Mouse (Mus musculus): ENCODE results near the gene Phrf1. TPM values are rescaled to one million over a fixed set of nuclear protein-coding genes. Genes with fewer than 3 reads are reported as not detected.

The Phrf1 gene
- polyA plus RNA-seq, 1 experiment from 2014 or later = 72.1 TPM

DNA sequence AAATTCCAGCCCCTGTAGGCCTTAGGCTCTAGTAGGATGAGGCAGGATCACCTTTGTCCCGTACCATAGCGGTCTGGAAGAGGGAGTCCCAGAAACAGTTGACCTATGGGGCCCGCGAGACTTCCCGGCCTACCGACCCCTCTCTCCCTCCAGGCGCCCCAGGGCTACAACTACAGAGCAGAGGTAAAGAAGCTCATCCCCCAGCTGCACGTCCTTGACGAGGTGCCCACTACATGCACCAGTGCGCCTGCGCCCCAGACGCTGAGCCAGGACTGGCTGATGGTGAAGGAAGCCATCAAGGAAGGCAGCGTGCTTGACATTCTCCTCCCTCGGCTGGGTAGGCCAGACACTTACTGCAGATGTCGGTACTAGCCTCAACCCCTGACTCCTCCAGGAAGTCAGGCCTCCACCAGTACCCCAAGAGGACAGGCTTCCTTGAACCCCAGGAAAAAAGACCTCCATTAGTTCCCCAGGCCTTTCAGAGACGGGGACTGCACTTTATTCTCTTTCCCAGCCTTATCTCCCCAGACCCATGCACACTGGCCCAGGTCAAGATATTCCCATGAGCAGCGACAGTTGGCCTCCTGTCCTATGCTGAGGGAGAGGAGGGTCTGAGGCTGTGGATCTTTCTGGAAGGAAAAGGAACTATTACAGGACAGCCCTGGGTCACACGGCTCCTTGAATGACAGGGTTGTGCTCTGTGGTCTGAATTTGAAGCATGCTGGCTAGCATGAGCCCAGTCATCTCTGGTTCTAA lies 22.2 kb upstream of the Phrf1 start:
- H3K36me3 ChIP-seq (ENCODE audit: control insufficient read depth, insufficient read depth, low read length) = no peaks in the 10 kb centered on the region
- WGBS = 90% methylated on average over 18 of the region's 18 CpGs

GRCm38 (mm10) chr7:141209526-141209925 lies 19.1 kb upstream of the Phrf1 start:
- Histone ChIP-seq H3K4me3 (ENCODE audit: low read depth, low read length) (no peak overlapping the region), H3K4me1 (ENCODE audit: control insufficient read depth, insufficient read depth, low read length) (no peaks in the 10 kb centered on the region), H3K27me3 (ENCODE audit: control insufficient read depth, insufficient read depth, low read length) (no peaks in the 10 kb centered on the region), H3K4me2 (replicated peaks; ENCODE audit: low read depth, low read length) (no peak overlapping the region), H3K36me3 (ENCODE audit: control insufficient read depth, insufficient read depth, low read length) (no peaks in the 10 kb centered on the region), H3K9ac (replicated peaks; ENCODE audit: low read depth, low read length) (no peak overlapping the region), H3K27ac (ENCODE audit: low read length) (no peak overlapping the region), H3K9me3 (ENCODE audit: control insufficient read depth, low read depth, low read length) (no peaks in the 10 kb centered on the region)
- 75% methylated on average over 3 of the region's 3 CpGs for WGBS
- peak; percentile 2; the same call in 1 of the 2 replicates for ATAC-seq (ENCODE audit: insufficient number of reproducible peaks, insufficient read depth, low FRiP score, low read depth)

More for the DNA sequence above, 22.2 kb upstream of the Phrf1 start:
- no peaks in the 10 kb centered on the region for H3K4me1 ChIP-seq (ENCODE audit: control insufficient read depth, insufficient read depth, low read length)
- H3K4me3 ChIP-seq (ENCODE audit: low read depth, low read length) = no peak overlapping the region
- no peak overlapping the region for H3K27ac ChIP-seq (ENCODE audit: low read length)
- H3K27me3 ChIP-seq (ENCODE audit: control insufficient read depth, insufficient read depth, low read length) = no peaks in the 10 kb centered on the region
- H3K4me2 ChIP-seq (replicated peaks; ENCODE audit: low read depth, low read length) = no peak overlapping the region
- H3K9me3 ChIP-seq (ENCODE audit: control insufficient read depth, low read depth, low read length) = no peaks in the 10 kb centered on the region
- ATAC-seq (ENCODE audit: insufficient number of reproducible peaks, insufficient read depth, low FRiP score, low read depth) = no peak
- H3K9ac ChIP-seq (replicated peaks; ENCODE audit: low read depth, low read length) = no peak overlapping the region

DNA sequence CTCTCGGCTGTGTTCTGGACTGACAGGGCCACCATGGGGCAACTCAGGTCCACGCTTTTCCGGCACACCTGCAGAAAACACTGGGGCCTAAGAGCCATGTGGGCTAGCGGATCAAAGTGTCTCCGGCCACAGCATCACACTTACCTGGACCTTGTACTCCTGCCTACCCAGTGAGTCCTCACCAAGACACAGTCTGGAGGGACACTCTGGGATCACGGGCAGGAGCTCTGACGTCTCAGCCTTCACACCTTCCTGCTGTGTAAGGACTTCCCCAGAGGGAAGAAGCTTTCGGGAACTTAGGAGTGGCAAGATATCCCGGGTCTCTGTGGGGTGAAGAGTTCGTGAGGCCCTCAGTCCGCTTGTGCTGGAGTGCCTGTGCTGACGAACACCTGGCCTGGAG lies 18.4 kb upstream of the Phrf1 start:
- Histone ChIP-seq H3K9ac (replicated peaks; ENCODE audit: low read depth, low read length) (no peak overlapping the region), H3K4me1 (ENCODE audit: control insufficient read depth, insufficient read depth, low read length) (no peaks in the 10 kb centered on the region), H3K36me3 (ENCODE audit: control insufficient read depth, insufficient read depth, low read length) (no peaks in the 10 kb centered on the region), H3K4me3 (ENCODE audit: low read depth, low read length) (no peak overlapping the region), H3K4me2 (replicated peaks; ENCODE audit: low read depth, low read length) (no peak overlapping the region), H3K9me3 (ENCODE audit: control insufficient read depth, low read depth, low read length) (no peaks in the 10 kb centered on the region), H3K27ac (ENCODE audit: low read length) (no peak overlapping the region), H3K27me3 (ENCODE audit: control insufficient read depth, insufficient read depth, low read length) (no peaks in the 10 kb centered on the region)
- WGBS = 58% methylated on average over 12 of the region's 12 CpGs
- ATAC-seq (ENCODE audit: insufficient number of reproducible peaks, insufficient read depth, low FRiP score, low read depth) = no peak

- Histone ChIP-seq H3K36me3 (ENCODE audit: control insufficient read depth, insufficient read depth, low read length) (no peaks in the 10 kb centered on the region), H3K4me1 (ENCODE audit: control insufficient read depth, insufficient read depth, low read length) (no peaks in the 10 kb centered on the region), H3K9ac (replicated peaks; ENCODE audit: low read depth, low read length) (no peak overlapping the region), H3K4me3 (ENCODE audit: low read depth, low read length) (no peak overlapping the region), H3K27me3 (ENCODE audit: control insufficient read depth, insufficient read depth, low read length) (no peaks in the 10 kb centered on the region), H3K27ac (ENCODE audit: low read length) (no peak overlapping the region), H3K4me2 (replicated peaks; ENCODE audit: low read depth, low read length) (no peak overlapping the region), H3K9me3 (ENCODE audit: control insufficient read depth, low read depth, low read length) (no peaks in the 10 kb centered on the region)
- 84% methylated on average over 14 of the region's 14 CpGs for WGBS
- ATAC-seq (ENCODE audit: insufficient number of reproducible peaks, insufficient read depth, low FRiP score, low read depth) = no peak
Observed at GRCm38 (mm10) chr7:141210606-141211131, 17.9 kb upstream of the Phrf1 start.

DNA sequence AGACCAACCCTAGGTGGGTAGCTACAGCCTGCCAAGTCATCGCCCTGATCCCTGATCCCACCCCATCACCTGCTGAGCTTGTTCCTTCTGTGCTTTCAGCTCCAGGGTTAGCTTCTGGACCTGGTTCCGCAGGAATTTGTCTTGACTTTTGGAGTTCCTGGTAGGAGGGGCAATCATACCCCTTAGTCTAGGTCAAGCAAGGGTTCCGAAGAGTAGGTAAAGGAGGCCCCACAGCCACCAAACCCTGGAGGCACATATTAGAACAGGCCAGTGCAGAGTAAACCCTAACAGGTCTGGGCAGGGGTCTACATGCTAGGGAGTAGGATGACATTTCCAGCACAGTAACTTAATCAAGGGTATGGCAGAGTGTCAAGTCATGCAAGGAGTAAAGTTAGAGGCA lies 15.5 kb upstream of the Phrf1 start:
- Histone ChIP-seq H3K4me1 (ENCODE audit: control insufficient read depth, insufficient read depth, low read length) (peaks cover 19% of the 10 kb centered on the region), H3K36me3 (ENCODE audit: control insufficient read depth, insufficient read depth, low read length) (no peaks in the 10 kb centered on the region; the same call in 1 of the 2 replicates), H3K27ac (ENCODE audit: low read length) (peak overlapping the region; percentile 15; the same call in 1 of the 2 replicates), H3K9ac (replicated peaks; ENCODE audit: low read depth, low read length) (no peak overlapping the region), H3K4me3 (ENCODE audit: low read depth, low read length) (no peak overlapping the region), H3K4me2 (replicated peaks; ENCODE audit: low read depth, low read length) (no peak overlapping the region), H3K9me3 (ENCODE audit: control insufficient read depth, low read depth, low read length) (no peaks in the 10 kb centered on the region), H3K27me3 (ENCODE audit: control insufficient read depth, insufficient read depth, low read length) (no peaks in the 10 kb centered on the region)
- WGBS = 84% methylated on average over 3 of the region's 3 CpGs
- no peak for ATAC-seq (ENCODE audit: insufficient number of reproducible peaks, insufficient read depth, low FRiP score, low read depth)

- H3K27ac ChIP-seq (ENCODE audit: low read length) = peak within 1 kb of the TSS; percentile 90
- 91% methylated on average over 11 of the region's 11 CpGs for WGBS
- H3K27me3 ChIP-seq (ENCODE audit: control insufficient read depth, insufficient read depth, low read length) = no peaks in the 10 kb centered on the region
- H3K9ac ChIP-seq (replicated peaks; ENCODE audit: low read depth, low read length) = no peak within 1 kb of the TSS
- H3K4me2 ChIP-seq (replicated peaks; ENCODE audit: low read depth, low read length) = peak within 1 kb of the TSS; percentile 85
- H3K4me1 ChIP-seq (ENCODE audit: control insufficient read depth, insufficient read depth, low read length) = peaks cover 25% of the 10 kb centered on the region
- peaks cover 4% of the 10 kb centered on the region for H3K36me3 ChIP-seq (ENCODE audit: control insufficient read depth, insufficient read depth, low read length)
- ATAC-seq (ENCODE audit: insufficient number of reproducible peaks, insufficient read depth, low FRiP score, low read depth) = no peak
- H3K9me3 ChIP-seq (ENCODE audit: control insufficient read depth, low read depth, low read length) = no peaks in the 10 kb centered on the region
- peak within 1 kb of the TSS; percentile 74 for H3K4me3 ChIP-seq (ENCODE audit: low read depth, low read length)
Observed at GRCm38 (mm10) chr7:141213605-141214235, 14.9 kb upstream of the Phrf1 start, which contains the start of gene Lmntd2. Lmntd2 (minus strand) TSS chr7:141214080.

GRCm38 (mm10) chr7:141214310-141214709 lies 14.3 kb upstream of the Phrf1 start:
- peaks cover 25% of the 10 kb centered on the region for H3K4me1 ChIP-seq (ENCODE audit: control insufficient read depth, insufficient read depth, low read length)
- H3K27ac ChIP-seq (ENCODE audit: low read length) = peak overlapping the region; percentile 90; the same call in 1 of the 2 replicates
- no peaks in the 10 kb centered on the region for H3K27me3 ChIP-seq (ENCODE audit: control insufficient read depth, insufficient read depth, low read length)
- WGBS = 70% methylated on average over 3 of the region's 3 CpGs
- H3K9me3 ChIP-seq (ENCODE audit: control insufficient read depth, low read depth, low read length) = no peaks in the 10 kb centered on the region
- no peak overlapping the region for H3K4me3 ChIP-seq (ENCODE audit: low read depth, low read length)
- no peak overlapping the region for H3K4me2 ChIP-seq (replicated peaks; ENCODE audit: low read depth, low read length)
- no peak overlapping the region for H3K9ac ChIP-seq (replicated peaks; ENCODE audit: low read depth, low read length)
- ATAC-seq (ENCODE audit: insufficient number of reproducible peaks, insufficient read depth, low FRiP score, low read depth) = no peak
- peaks cover 4% of the 10 kb centered on the region for H3K36me3 ChIP-seq (ENCODE audit: control insufficient read depth, insufficient read depth, low read length)

- H3K4me2 ChIP-seq (replicated peaks; ENCODE audit: low read depth, low read length) = peak within 1 kb of the TSS; percentile 85
- peak within 1 kb of the TSS; percentile 58 for H3K9ac ChIP-seq (replicated peaks; ENCODE audit: low read depth, low read length)
- H3K36me3 ChIP-seq (ENCODE audit: control insufficient read depth, insufficient read depth, low read length) = peaks cover 8% of the 10 kb centered on the region
- H3K27me3 ChIP-seq (ENCODE audit: control insufficient read depth, insufficient read depth, low read length) = no peaks in the 10 kb centered on the region
- peak; percentile 92 for ATAC-seq (ENCODE audit: insufficient number of reproducible peaks, insufficient read depth, low FRiP score, low read depth)
- peak within 1 kb of the TSS; percentile 74 for H3K4me3 ChIP-seq (ENCODE audit: low read depth, low read length)
- WGBS = under 1% methylated on average over 40 of the region's 41 CpGs
- peak within 1 kb of the TSS; percentile 90 for H3K27ac ChIP-seq (ENCODE audit: low read length)
- no peaks in the 10 kb centered on the region for H3K9me3 ChIP-seq (ENCODE audit: control insufficient read depth, low read depth, low read length)
- peaks cover 29% of the 10 kb centered on the region for H3K4me1 ChIP-seq (ENCODE audit: control insufficient read depth, insufficient read depth, low read length)
Observed at GRCm38 (mm10) chr7:141215101-141215879, 13.3 kb upstream of the Phrf1 start, which contains the start of gene Rassf7. Rassf7 (plus strand) TSS chr7:141215860.
